28 mouse cellular contexts compared by ENCODE assay signal in the genomic region with DNA sequence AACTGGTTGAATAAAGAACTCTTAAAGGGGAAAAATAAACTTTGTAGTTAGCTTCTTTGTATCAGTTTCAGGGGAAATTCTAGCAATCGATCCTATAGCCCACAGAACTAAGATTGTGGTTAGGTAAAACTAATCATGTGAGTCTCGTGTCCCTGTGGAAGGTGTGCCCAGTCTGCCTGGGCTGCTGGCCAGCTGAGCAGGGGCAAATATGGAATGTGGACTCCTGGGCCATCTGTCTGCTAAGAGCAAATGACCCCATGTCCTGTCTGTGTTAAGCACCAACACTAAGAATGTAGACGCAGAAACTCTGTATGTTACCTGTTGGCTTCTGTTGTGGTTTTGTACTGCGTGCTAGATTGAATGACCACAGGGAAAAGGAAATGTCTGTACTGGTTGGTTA. TPM values are rescaled to one million over a fixed set of nuclear protein-coding genes. Genes with fewer than 3 reads are reported as not detected.
DNase-seq lines count a peak whose midpoint lies in the region; TF ChIP-seq lines count a peak whose summit lies in the region.
"Had no signal": no experiment of that assay in that cellular context is flagged by ENCODE, and none has a peak within 500 bp of the region (broad histone marks: within the 10 kb centered on the region; RNA-seq: fewer than 3 reads in every experiment).

No protein-coding gene starts in this region.

- no peak overlapping the region for H3K9ac ChIP-seq in liver, adult 2 months (ENCODE audit: low read depth, low read length)
- H3K9ac ChIP-seq: hindbrain, embryonic 14.5 days; midbrain, embryonic 13.5 days; neural tube, embryonic 13.5 days; stomach, embryonic 15.5 days had no signal

- H3K4me3 ChIP-seq in heart, embryonic 10.5 days: no peak overlapping the region
- H3K4me3 ChIP-seq in liver, adult 2 months (ENCODE audit: insufficient read depth, low read depth, low read length): no peak overlapping the region
- H3K4me3 ChIP-seq: erythroblast, embryonic 14.5 days; gastrocnemius, adult 2 months; layer of hippocampus, adult 2 months; left cerebral cortex, adult 2 months; midbrain, embryonic 13.5 days; neural tube, embryonic 13.5 days; stomach, embryonic 15.5 days had no signal

- H3K36me3 ChIP-seq in heart, embryonic 10.5 days: peaks cover 56% of the 10 kb centered on the region
- peaks cover 13% of the 10 kb centered on the region; the same call in 1 of the 2 replicates for H3K36me3 ChIP-seq in liver, adult 2 months (ENCODE audit: control insufficient read depth, insufficient read depth, low read length)

- peak; percentile 54 to 64 for DNase-seq in heart, adult 18-20 months
- no peak for DNase-seq in heart, postnatal 36 days
- peak; percentile 53 for DNase-seq in heart, postnatal 4 days
- DNase-seq in heart, embryonic 10.5 days (ENCODE audit: low spot score): no peak
- peak; percentile 91 for DNase-seq in liver, adult 2 months (ENCODE audit: extremely low read depth, low read depth, low spot score)
- DNase-seq in liver: no peak
- peak; percentile 63 to 81 for DNase-seq in kidney, postnatal 25 days
- no peak for DNase-seq in right cerebral cortex, adult 2 months (ENCODE audit: low spot score in 2 of 2)
- DNase-seq: adrenal gland, adult 2 months; cerebellum, adult 2 months; cerebellum, postnatal 14 days; gastrocnemius, adult 2 months; gastrocnemius, postnatal 36 days; lung, adult 2 months; lung, postnatal 10 days; right cerebral cortex, postnatal 14 days had no signal

- TF ChIP-seq CTCF in liver, adult 2 months (IDR thresholded peaks at IDR 0.05; ENCODE audit: low read depth, low read length): no peak

- intact Hi-C loops in heart, postnatal 36 days (cut with DNase I): no loop called here

- peaks cover 3% of the 10 kb centered on the region; the same call in 1 of the 2 replicates for H3K79me2 ChIP-seq in liver, adult 2 months (ENCODE audit: control insufficient read depth, insufficient read depth, low read length)

- H3K27ac ChIP-seq in heart, embryonic 10.5 days: no peak overlapping the region
- H3K27ac ChIP-seq in liver, adult 2 months (replicated peaks; ENCODE audit: insufficient read depth, low read depth, low read length): peak overlapping the region; percentile 60
- H3K27ac ChIP-seq: gastrocnemius, adult 2 months; hindbrain, embryonic 14.5 days; layer of hippocampus, adult 2 months; left cerebral cortex, adult 2 months; macrophage; midbrain, embryonic 13.5 days; neural tube, embryonic 13.5 days; stomach, embryonic 15.5 days had no signal

- H3K27me3 ChIP-seq in heart, embryonic 10.5 days (ENCODE audit: insufficient read depth, poor library complexity, severe bottlenecking): no peaks in the 10 kb centered on the region
- H3K27me3 ChIP-seq in liver, adult 2 months (ENCODE audit: control insufficient read depth, insufficient read depth, low read length): no peaks in the 10 kb centered on the region
- H3K27me3 ChIP-seq: CH12.LX; midbrain, embryonic 13.5 days; neural tube, embryonic 13.5 days; stomach, embryonic 15.5 days had no signal

- TF ChIP-seq POLR2A in liver, adult 2 months (IDR thresholded peaks at IDR 0.05; ENCODE audit: extremely low read depth, insufficient read depth, low read length): no peak

- peaks cover 15% of the 10 kb centered on the region; the same call in 1 of the 2 replicates for H3K4me1 ChIP-seq in heart, embryonic 10.5 days
- H3K4me1 ChIP-seq in liver, adult 2 months (ENCODE audit: control insufficient read depth, insufficient read depth, low read length): peaks cover 13% of the 10 kb centered on the region

- H3K9me3 ChIP-seq in heart, embryonic 10.5 days: no peaks in the 10 kb centered on the region
- H3K9me3 ChIP-seq: midbrain, embryonic 13.5 days; neural tube, embryonic 13.5 days; stomach, embryonic 15.5 days had no signal

- WGBS in heart, embryonic 10.5 days: 90% methylated on average over 4 of the region's 4 CpGs
- WGBS in liver, adult 2 months: 26% methylated on average over 4 of the region's 4 CpGs

RNA-seq across cellular contexts. Expression of gene Klf11, which starts 10.0 kb away (rescaled TPM):
- 10 to 100 TPM; 11.6 to 12.4 TPM for total RNA-seq in heart, adult 18-20 months (2021)
- 10 to 100 TPM; 10.9 to 16.4 TPM for total RNA-seq in heart, postnatal 36 days (2021)
- total RNA-seq in heart, postnatal 4 days (2021): 10 to 100 TPM; 32.6 to 35.8 TPM
- polyA plus RNA-seq in heart, embryonic 10.5 days (2016; fragmentation: Nextera tagmentation; extraction: Ambion mirVana): 12.0 and 16.2 TPM in 2 replicates
- 5.9 and 9.9 TPM in 2 replicates for total RNA-seq in liver, adult 2 months (2014; rRNA removed)
- polyA plus RNA-seq in liver, adult 2 months (2012; rRNA removed): 2.8 and 3.5 TPM in 2 replicates

RNA-seq across cellular contexts. Expression of gene Cys1, which starts 20.5 kb away (rescaled TPM):
- 1 to 10 TPM; 3.3 to 3.9 TPM for total RNA-seq in heart, adult 18-20 months (2021)
- 1 to 10 TPM; 5.5 to 6.5 TPM for total RNA-seq in heart, postnatal 36 days (2021)
- total RNA-seq in heart, postnatal 4 days (2021): 1 to 10 TPM; 2.8 to 3.4 TPM
- polyA plus RNA-seq in heart, embryonic 10.5 days (2016; fragmentation: Nextera tagmentation; extraction: Ambion mirVana): 0.28 and 0.34 TPM in 2 replicates
- total RNA-seq in liver, adult 2 months (2014; rRNA removed): 2.8 and 3.1 TPM in 2 replicates
- 4.3 and 5.3 TPM in 2 replicates for polyA plus RNA-seq in liver, adult 2 months (2012; rRNA removed)
- total RNA-seq: CH12.LX; ES-E14; hematopoietic stem cell, adult 5-6 weeks; megakaryocyte-erythroid progenitor cell, adult 5-6 weeks had no signal
- polyA plus RNA-seq: erythroblast, embryonic 14.5 days; macrophage had no signal

RNA-seq across cellular contexts. Expression of gene Rrm2, which starts 46.9 kb away (rescaled TPM):
- total RNA-seq in heart, adult 18-20 months (2021): 1 to 10 TPM; 2.0 to 3.4 TPM
- total RNA-seq in heart, postnatal 36 days (2021): 1 to 10 TPM; 3.7 to 4.2 TPM
- total RNA-seq in heart, postnatal 4 days (2021): 100 to 1,000 TPM; 166 to 174 TPM
- 307 TPM in 2 replicates for polyA plus RNA-seq in heart, embryonic 10.5 days (2016; fragmentation: Nextera tagmentation; extraction: Ambion mirVana)
- total RNA-seq in liver, adult 2 months (2014; rRNA removed): 2.8 and 3.8 TPM in 2 replicates
- 0.80 TPM in 2 replicates for polyA plus RNA-seq in liver, adult 2 months (2012; rRNA removed)

Comparison
In these comparisons a context has a peak if more than half of its experiments do, and no peak if none do; other contexts are left out.
1. DNase-seq: peak in heart, adult 18-20 months (2 of 2), heart, postnatal 4 days (single experiment), liver, adult 2 months (single experiment) and kidney, postnatal 25 days (2 of 2); none in heart, postnatal 36 days (0 of 2), heart, embryonic 10.5 days (single experiment), liver (single experiment) and right cerebral cortex, adult 2 months (0 of 2).
2. RNA of gene Rrm2, which starts 46.9 kb away (total RNA-seq): 166 to 174 TPM in heart, postnatal 4 days; 3.7 to 4.2 TPM in heart, postnatal 36 days, 2.0 to 3.4 TPM in heart, adult 18-20 months and 2.8 to 3.8 TPM in liver, adult 2 months; every median in the first group is over 10 times any median in the second.